Mouse (Mus musculus) cortical plate, adult 2 months (tissue): Measurements from ENCODE around the gene Tnni1. TPM values are rescaled to one million over a fixed set of nuclear protein-coding genes. Genes with fewer than 3 reads are reported as not detected.

ENCODE experiments used
- H3K27ac ChIP-seq: fragments of 200-500 bp; 2 replicates; pipeline ENCODE4 v1.5.1; 2012; ENCODE audit warnings: low read length, control low read depth, inconsistent platforms; ENCODE audit not compliant: insufficient read depth
- H3K4me1 ChIP-seq: fragments of 200-500 bp; 2 replicates; pipeline ENCODE4 v1.6.1; 2011; ENCODE audit warnings: low read length; ENCODE audit not compliant: control insufficient read depth, insufficient read depth
- H3K4me3 ChIP-seq: fragments of 200-500 bp; 2 replicates; pipeline ENCODE4 v1.5.1; 2011; ENCODE audit warnings: mild to moderate bottlenecking, low read length, control low read depth; ENCODE audit not compliant: insufficient read depth
- CTCF ChIP-seq: fragments of 200-500 bp; IDR thresholded peaks from 2 replicates; pipeline ENCODE4 v1.5.1; 2011; ENCODE audit warnings: mild to moderate bottlenecking, control low read depth, low read length; ENCODE audit not compliant: insufficient read depth; ENCODE audit errors: extremely low read depth
- POLR2A ChIP-seq: fragments of 200-500 bp; IDR thresholded peaks from 2 replicates; pipeline ENCODE4 v1.6.1; 2011; ENCODE audit warnings: mild to moderate bottlenecking, low read length, control low read depth; ENCODE audit not compliant: insufficient read depth; ENCODE audit errors: extremely low read depth
- polyA plus RNA-seq: library from polyadenylated mRNA; depleted of rRNA; stranded (reverse); fragments of >200 nt; gene quantifications from 2 replicates; pipeline ENCODE4 v1.2.3, GENCODE M21; 2012

Tnni1 gene
- polyA plus RNA-seq, 1 experiment: 18.8 TPM

DNA sequence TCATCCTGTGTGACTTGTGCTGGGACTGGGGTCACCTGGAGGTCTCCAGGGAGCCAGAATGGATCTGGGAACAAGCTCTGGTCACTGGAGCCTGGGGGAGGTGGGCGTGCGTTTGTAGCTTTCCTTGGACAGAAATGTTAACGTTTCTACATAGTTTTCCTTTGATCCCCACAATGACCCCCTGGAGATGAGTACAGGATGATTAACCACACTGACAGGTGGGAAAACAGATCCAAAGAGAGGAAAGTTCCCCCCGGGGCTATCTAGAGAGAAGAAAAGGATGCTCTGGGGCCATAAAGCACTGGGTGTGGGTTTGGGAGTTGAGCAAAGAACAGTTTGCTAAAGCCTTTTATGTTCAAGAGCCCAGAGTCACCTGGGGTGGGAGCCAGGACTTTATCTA lies 1.4 kb downstream of the Tnni1 start:
- H3K27ac ChIP-seq: peak overlapping the region; percentile 12; the same call in 1 of the 2 replicates
- 0 out of 2 replicates have a peak, but pooled peaks cover 2% of the 10 kb centered on the region for H3K4me1 ChIP-seq
- TF ChIP-seq CTCF (no peak), POLR2A (no peak)

DNA sequence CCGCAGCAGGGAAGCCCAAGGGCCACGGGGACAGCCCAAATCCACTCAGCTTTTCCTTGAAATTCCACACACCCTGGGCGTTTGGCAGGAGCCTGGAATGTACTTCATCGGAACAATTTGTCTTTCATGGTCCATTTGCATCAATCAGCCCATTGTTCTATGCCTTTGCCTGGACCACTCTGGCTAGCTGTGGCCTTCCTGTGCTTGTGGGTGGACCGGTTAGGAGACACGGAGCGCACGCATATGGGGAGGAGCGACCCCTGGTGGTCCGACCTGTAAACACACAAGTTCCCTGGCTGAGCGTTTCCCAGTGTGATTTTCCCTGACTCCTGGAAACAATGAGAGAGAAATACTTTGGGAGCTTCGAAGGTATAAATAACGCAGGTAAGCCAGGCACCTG lies 2.0 kb downstream of the Tnni1 start:
- peak; percentile 94 for TF ChIP-seq CTCF
- no peak for TF ChIP-seq POLR2A

More for the DNA sequence above, 1.4 kb downstream of the Tnni1 start:
- no peak overlapping the region for H3K4me3 ChIP-seq

DNA sequence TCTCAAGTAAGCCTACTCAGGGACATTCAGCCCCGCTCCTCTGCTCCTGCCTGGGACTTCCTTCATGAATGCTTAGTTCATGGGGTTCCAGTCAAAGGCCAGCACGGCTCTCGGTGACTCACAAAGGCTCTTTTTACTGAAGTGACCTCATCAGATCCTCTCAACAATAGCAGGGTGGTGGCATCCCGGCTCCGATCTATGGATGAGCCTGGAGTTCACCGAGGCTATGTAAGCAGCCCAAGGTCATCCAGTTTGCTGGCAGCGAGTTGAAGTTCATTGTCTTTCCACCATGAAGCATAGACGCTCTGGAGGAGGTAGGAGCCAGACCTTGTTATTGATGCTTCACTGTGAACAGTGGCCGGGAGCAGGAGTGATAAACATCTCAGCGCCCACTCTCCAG lies 3.6 kb downstream of the Tnni1 start:
- no peak for TF ChIP-seq POLR2A
- TF ChIP-seq CTCF: no peak
- Histone ChIP-seq H3K27ac (peak overlapping the region; percentile 82), H3K4me3 (peak overlapping the region; percentile 30), H3K4me1 (no peaks in the 10 kb centered on the region)

More for the DNA sequence above, 2.0 kb downstream of the Tnni1 start:
- peak overlapping the region; percentile 12; the same call in 1 of the 2 replicates for H3K27ac ChIP-seq
- 0 out of 2 replicates have a peak, but pooled peaks cover 2% of the 10 kb centered on the region for H3K4me1 ChIP-seq
- H3K4me3 ChIP-seq: no peak overlapping the region

DNA sequence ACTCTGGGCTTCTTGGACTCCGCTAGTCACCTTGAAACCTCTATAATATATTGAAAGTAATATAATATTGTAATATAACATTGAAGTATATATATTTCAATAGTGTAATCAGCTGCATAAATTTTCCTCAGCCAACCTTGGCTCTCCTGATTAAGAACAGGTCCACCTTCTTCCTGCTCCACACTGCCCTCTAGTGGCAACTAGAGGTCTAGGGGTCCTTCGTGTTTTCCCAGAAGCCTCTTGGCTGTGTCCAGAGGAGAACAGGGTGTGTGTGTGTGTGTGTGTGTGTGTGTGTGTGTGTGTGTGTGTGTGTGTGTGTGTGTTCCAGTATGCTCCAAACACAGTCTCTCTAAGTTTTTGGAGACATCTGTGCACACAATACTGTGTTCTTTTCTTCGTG lies 8.6 kb downstream of the Tnni1 start:
- H3K27ac ChIP-seq: no peak overlapping the region
- no peak overlapping the region for H3K4me3 ChIP-seq
- TF ChIP-seq POLR2A (no peak), CTCF (peak; percentile 72)
- H3K4me1 ChIP-seq: no peaks in the 10 kb centered on the region

DNA sequence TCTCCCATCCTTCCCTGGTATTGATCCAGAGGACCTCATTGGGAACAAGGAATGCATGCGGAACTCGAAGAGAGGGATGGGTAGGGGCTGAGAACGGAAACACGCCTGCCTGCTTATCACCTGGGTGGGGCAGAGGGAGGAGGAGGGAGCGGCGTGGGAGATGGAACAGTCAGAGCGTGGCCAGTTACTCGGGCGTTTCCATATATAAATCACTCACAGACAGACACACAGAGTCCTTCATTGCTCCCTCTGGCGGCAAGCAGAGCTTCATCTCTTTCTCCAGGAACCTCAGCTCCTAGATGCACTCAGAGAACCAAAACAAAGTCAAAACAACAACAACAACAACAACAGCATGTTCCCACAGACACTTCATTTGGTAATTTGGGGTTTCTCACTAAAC lies 9.5 kb downstream of the Tnni1 start:
- no peak overlapping the region for H3K4me3 ChIP-seq
- TF ChIP-seq POLR2A (no peak), CTCF (peak; percentile 40; the same call in 1 of the 2 replicates)
- peaks cover 4% of the 10 kb centered on the region; the same call in 1 of the 2 replicates for H3K4me1 ChIP-seq

DNA sequence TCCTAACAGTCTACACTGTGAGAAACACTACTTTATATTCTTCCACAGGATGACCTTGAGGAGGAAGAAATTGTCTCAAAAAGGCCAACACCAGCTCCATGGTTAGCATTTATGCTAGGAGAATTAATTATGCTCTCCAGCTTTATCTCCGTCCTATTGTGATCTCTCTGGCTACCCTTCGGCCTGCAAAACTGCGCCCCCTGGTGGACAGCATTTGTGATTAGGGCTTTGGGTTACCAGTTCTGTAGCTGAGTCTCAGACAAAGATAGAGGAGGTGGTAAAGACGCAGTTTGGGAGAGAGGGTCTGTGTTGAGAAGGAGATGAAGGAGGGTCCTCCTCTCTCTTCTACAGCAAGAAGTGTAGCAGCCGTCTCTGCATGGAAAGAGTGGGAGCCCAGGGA lies 10.6 kb downstream of the Tnni1 start:
- no peak for TF ChIP-seq POLR2A
- peak; percentile 80 for TF ChIP-seq CTCF
- H3K27ac ChIP-seq: no peak overlapping the region
- H3K4me1 ChIP-seq: peaks cover 6% of the 10 kb centered on the region; the same call in 1 of the 2 replicates
- no peak overlapping the region for H3K4me3 ChIP-seq

More for the DNA sequence above, 9.5 kb downstream of the Tnni1 start:
- no peak overlapping the region for H3K27ac ChIP-seq

DNA sequence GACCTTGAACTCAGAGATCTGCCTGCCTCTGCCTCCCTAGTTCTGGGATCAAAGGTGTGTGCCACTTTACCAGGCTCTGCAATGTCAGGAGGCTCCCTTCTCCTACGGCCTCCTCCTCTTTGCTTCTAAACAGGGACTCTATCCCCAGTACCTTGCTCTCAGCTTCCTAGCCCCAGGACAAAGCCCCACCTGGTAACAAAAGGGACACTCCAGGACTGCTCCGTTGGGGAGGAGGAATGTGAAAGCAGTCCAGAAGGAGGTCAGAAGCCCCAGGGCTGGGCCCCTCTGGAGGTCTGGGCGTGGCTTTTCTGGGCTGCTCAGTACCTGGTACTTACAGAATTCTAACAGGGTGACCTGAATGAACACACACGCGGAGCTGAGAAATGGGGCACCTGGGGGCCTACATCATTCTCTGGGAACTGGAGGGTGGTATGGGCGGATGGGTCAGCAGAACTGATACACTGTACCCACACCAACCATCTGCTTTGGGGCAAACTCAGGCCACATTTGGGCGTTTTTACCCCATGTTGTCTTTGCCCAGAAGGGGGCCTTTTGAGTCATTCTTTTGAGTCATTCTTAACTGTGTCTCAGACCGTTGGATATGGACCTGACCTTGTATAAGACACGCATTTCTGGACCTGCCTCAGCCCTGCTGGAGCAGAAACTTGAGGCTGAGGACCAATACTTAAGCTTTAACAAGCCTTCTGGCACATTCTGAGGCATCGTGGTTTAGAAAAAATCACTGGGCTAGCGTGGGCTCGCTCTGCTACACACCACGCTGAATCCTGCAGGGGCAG lies 13.1 kb downstream of the Tnni1 start:
- no peak overlapping the region for H3K27ac ChIP-seq
- no peak overlapping the region for H3K4me3 ChIP-seq
- H3K4me1 ChIP-seq: peaks cover 6% of the 10 kb centered on the region; the same call in 1 of the 2 replicates
- TF ChIP-seq CTCF (no peak), POLR2A (no peak)

DNA sequence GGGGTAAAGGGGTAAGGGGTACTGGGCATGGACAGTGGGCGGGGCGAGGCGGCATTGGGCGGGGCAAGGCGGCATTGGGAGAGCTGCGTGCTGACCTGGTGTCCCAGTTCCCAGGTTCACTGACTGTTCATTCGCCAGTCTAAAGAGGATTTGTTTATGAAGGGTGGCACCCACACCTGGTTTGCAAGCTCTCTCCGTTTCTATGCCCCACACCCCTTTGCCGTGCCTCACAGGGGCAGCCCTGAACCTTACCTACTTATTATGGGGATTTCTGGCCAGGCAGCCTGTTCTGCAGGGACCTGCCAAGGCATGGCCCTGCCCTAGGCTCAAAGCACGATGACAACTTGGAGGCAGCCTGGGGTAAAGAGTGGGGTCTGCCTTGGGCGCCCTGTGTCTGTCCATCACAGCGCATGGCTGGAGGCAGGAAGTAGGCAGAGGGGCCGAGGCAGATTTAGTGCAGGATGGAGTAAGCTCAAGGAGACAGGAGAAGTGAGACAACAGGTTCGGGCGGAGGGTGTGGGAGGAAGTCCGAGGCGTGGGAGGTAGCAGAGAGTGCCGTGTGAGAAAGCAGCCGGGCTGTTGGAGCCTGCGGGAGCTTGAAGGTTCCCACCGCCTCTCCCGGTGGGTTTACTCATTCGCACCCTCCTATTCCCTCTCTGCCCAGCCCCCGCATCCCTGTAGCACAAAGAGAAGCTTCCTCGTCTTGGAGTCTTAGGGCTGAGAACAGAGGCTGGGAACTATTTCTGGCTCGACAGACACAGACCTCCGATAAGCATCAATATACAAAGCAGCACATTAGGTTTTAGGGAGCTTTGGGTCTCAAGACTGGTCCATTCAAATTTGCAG lies 14.4 kb downstream of the Tnni1 start:
- TF ChIP-seq POLR2A: no peak
- no peak for TF ChIP-seq CTCF
- Histone ChIP-seq H3K27ac (no peak overlapping the region), H3K4me3 (no peak overlapping the region), H3K4me1 (peaks cover 6% of the 10 kb centered on the region; the same call in 1 of the 2 replicates)
